Mouse (Mus musculus): ENCODE measurements around the gene Slc5a5.

Slc5a5 gene

DNA sequence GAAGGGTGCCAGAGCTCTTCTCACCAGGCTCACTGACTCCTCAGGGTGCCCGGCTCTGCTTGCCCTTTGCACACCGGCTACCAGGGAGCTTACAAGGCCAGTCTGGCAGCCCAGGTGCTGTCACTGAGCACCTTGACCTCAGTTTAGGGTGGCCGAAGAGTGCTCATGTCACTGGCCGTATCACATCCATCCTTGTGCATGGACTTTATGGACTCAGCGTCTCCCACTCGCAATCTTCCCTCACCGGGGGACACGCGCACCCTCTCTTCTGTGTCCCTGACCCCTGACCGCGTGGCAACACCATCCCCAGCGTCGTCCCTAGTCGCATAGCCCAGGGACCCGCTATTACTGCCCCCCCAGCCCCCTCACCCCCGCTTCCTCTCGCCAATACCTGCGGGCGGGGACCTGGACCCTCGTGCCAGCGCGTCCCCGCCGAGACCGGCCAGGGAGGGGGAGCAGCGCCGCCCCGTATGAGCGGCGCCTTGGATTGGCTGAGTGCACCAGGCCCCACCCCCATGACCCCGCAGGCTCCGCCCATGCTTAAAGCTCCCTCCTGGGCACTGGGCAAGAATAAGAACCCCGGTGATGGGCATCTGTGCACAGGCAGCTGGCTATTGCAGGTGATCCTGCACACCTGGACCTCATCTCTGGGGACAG lies 35.9 kb downstream of the Slc5a5 start:
- DNase-seq (ENCODE audit: low spot score in 2 of 2), result peak; percentile 68 to 74

DNA sequence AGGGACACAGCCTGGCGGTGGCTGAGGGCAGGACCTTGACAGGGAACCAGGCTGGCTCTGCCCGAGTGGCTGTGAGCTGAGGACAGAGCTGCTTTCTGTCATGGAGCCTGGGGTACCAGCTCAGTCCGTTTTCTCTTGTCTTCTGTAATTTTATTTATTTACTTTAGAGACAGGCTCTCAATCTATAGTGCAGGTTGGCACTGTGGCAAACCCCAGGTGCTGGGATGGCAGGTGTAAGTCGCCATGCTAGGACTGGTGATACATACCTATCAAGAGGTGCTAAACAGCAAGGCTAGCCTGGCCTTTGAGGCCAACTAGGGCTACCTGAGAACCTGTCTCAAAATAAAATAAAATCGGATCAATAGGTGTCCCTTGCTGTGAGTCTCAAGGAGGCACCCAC lies 36.5 kb downstream of the Slc5a5 start:
- no peak for DNase-seq (ENCODE audit: low spot score in 2 of 2)

DNA sequence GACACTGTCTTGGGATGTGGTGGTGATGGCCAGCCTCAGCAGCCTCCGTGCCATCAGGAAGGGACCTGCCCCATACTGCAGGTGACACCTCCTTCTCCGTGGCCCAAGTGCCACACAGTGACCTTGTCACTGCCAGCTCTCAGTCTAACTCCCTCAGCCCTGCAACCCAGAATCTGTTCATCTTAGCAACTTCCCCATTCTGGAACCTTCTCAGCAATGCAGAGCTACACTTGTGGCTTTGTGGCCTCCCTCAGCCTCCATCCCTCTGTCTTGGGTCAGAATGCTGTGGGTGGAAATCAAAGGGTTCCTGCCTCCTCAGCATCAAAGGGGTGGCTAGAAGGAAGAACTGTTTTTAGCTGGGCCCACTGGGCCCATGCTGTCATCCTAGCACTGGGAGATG lies 38.7 kb downstream of the Slc5a5 start:
- no peak for DNase-seq (ENCODE audit: low spot score in 2 of 2)

DNA sequence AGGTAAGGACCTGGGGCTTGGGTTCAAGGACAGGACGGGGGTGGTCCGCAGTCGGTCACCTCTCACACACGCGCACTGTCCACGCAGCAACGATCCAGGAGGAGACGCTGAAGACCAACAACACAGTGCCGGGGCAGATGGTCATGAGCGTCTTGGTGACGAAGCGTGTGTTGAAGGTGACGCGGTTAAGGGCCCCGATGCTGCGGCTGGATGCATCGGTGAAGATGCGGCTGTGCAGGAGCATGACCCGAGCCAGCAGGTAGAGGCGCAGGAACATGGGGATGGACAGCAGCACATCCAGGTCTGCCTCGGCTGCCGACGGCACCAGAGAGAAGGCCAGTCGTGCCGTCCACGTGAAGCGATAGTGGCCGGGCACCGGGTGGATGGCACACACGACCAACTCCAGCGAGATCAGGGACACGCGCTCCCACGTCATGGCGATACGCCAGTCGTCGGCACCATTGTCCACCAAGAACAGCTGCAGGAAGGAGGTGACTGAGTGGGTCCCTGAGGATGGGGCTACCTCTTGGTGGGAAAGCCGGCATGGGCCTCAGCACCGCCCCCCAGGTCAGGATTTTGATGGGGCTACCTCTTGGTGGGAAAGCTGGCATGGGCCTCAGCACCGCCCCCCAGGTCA lies 39.8 kb downstream of the Slc5a5 start:
- DNase-seq (ENCODE audit: low spot score in 2 of 2), result no peak

DNA sequence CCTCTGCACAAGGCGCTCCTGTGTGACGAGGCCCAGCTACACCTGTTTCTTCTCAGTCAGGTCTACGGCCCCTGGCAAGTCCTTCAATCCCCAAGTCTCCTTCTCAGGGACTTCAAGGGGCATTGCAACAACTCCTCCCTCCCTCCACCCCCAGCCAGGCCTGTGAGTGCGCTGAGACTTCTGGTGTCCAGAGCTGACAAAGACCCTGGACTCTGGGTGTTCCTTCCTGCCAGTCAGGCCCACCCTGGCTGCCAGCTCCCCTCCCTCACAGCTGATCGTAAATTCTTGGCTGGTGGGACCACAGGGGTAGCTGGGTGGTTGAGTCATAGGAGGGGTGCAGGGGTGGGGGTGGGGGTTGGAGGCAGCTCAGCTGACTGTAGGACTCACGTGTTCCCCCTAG lies 40.7 kb downstream of the Slc5a5 start:
- no peak for DNase-seq (ENCODE audit: low spot score in 2 of 2)

DNA sequence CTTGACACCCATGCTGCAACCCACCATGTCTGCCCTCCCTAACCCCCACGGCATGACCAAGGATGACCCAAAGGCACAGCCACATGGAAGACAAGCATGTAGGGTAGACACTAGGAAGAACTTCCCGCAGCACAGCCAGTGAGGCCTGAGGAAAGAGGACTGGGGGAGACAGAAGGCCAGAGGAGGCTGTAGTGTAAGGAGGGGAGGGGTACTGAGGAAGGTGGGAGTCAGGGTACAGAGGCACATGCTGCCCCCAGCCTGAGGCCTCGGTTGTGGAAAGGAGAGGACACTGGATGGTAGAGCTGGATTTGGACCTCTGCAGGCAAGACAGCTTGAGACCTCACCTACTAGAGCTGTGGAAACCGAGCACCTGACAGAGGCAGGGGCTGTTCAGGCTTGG lies 41.6 kb downstream of the Slc5a5 start:
- DNase-seq (ENCODE audit: low spot score in 2 of 2), result no peak

DNA sequence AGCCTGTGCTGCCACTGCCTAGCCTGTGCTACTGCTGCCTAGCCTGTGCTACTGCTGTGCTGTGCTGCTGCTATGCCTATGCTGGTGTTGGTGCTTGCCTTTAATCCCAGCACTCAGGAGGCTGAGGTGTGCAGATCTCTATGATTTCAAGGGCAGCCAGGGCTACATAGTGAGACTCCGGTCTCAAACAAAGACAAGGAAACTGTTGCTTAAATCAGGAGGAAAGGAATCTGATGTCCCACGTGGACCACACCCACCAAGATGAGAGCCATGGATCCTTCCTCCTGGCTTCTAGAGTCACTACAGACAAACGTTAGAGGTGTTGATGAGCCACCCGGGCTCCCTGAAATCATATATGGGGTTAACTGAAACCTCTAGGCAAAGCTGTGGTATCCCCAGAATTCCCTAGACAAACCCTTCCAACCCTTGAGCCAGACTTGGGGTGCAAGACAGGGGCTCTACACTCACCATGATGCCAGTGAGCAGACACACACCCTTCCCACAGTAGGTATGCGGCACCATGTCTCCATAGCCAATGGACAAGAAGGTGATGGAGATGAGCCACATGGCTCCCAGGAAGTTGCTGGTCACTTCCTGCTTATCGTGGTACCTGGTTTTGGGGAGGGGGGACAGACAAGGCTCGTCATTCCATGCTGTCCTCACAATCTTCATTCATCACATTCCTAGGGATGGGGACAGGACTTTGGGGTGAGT lies 42.3 kb downstream of the Slc5a5 start:
- no peak for DNase-seq (ENCODE audit: low spot score in 2 of 2)

DNA sequence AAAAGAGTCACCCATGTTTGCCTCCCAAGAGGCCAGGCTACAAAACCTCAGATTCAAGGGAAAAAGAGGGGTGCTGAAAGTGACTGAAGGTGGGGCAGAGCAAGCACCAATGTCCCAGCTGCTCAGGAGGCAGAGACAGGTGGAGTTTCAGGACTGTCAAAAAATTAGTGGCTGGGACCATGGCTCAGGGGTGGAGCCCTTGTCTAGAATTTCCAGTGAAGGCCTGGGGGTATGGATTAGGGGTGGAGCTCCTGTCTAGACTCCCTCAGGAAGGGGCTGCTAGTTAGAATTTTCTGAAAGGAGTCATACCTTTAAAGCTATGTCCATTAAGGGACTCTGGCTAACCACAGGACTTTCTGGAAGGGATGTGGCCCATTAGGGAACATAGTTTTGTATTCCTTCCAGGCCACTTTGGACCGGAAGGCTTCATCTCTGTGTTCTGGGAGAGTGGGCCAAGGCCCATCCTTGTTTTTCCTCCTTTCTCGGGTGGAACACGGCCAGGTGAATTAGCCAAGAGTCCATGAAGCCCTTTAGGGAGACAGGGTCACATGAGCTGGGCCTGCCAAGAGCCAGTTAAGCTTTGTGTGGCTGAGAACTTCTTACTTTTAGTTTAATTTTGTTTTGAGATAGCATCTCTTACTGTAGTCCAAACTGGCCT lies 43.1 kb downstream of the Slc5a5 start:
- DNase-seq (ENCODE audit: low spot score in 2 of 2), result peak; percentile 69 to 81

DNA sequence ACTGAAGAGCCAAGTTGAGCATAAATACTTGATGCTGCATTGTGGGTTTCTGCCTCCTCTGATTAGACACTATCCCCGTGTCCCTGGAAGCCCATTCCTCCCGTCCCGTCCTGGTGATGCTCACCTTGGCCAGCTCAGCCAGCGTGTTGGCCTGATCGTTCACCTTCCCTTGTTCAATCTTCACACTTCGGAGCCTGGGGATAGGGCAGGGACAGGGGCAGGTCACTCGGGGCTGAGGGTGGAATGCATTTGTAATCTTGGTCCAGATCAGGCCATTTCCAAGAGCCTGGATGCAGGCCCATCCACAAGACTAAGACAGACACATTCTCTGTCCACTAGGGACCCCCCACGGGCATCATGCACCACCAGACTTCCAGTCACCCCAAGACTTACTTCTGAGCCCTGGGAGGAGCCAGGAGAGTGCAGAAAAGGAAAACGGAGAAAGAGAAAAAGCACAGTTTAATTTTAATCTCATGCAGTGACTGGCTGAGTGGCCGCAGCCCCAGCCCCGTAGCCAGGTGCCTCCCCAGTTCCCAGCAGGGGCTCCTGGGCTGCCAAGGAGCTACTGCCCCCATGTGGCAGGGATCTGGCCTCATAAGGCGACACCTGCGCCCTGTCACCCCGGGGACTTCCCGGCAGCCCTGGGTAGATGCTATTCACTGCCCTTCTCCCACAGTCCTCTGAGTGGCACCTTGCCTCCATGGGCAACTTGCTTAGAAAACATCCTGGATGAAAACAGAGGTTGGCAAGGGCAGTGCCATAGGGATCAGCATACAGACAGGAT lies 46.0 kb downstream of the Slc5a5 start:
- DNase-seq (ENCODE audit: low spot score in 2 of 2), result no peak

DNA sequence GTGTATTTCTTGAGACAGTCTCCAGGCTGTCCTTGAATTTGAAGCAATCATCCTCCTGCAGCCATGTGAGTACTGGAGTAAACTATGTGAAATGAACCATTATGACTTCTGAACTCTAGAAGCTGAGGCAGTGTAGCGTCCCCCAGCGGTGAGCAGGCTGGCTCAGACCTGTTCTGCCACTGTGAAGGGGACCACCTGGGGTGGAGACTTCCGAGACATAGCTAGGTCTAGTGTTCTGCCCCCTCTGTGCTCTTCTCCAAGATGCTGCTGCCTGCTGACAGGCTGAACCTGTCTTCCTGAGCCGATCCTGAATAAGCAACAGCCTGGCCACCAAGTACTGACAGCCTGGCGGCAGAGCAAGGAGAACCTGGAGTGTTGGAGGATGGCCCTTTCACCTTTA lies 47.4 kb downstream of the Slc5a5 start:
- DNase-seq (ENCODE audit: low spot score in 2 of 2), result no peak

DNA sequence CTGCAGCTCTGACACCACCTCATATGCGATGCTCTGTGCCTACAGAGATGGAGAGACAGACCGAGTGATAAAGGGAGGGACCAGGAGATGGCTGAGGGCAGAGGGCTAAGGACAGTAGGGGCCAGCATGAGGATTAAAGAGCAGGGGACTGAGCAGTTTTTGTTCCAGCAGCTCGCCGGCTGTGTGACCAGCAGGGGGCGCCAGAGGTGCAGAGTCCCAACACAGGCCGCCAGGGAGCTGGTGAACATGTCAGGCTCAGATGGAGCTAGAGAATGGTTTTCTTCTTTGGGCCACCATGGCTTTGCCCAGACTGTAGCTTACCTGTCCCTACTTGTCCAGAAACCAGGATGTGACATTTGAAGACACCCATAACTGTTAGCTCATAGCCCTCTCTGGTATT lies 48.0 kb downstream of the Slc5a5 start:
- DNase-seq (ENCODE audit: low spot score in 2 of 2), result peak; percentile 67 to 84

DNA sequence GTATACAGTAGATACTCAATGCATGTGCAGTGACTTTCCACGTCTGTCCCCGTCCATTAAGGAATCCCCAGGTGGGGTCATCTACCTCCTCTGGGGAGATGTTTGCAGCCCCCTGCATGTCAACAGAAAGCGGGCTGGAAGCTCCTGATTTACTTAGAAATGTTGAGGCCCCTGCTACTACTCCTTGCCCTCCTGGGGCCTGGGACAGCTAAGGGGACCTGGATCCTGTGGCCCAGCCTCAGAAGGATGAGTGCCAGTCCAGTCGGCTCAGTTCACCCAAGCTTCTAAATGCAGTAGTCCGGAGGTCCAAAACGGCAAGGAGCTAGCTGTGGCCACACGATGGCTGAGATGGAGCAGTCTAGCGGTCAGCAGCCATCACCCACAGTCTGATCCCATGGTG lies 48.6 kb downstream of the Slc5a5 start:
- DNase-seq (ENCODE audit: low spot score in 2 of 2), result no peak

DNA sequence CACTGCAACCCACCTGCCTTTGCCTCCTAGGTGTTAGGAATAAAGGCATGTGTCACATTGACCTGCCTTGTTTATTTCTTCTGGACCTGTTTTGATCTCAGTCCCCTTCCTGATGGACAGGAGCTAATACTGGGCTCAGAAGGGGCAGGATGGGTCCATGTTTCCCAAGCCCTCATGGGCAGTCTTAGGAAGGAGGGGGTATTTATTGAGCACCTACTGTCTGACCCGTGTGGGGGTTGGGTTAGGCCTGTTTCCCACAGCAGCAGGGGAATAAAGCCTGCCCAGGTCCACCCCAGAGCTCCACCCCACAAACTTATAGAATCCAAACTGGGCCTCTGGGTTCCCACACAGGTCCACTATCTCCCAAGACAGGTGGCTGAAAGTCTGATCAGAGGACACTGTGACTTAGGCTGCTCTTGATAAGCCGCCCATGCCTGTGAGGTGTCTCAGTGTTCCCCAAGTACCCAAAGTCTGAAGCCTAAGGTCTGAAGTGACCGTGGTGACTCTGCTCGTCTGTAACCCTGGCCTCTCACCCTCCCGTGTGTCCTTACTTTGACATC lies 49.3 kb downstream of the Slc5a5 start:
- no peak for DNase-seq (ENCODE audit: low spot score in 2 of 2)

DNA sequence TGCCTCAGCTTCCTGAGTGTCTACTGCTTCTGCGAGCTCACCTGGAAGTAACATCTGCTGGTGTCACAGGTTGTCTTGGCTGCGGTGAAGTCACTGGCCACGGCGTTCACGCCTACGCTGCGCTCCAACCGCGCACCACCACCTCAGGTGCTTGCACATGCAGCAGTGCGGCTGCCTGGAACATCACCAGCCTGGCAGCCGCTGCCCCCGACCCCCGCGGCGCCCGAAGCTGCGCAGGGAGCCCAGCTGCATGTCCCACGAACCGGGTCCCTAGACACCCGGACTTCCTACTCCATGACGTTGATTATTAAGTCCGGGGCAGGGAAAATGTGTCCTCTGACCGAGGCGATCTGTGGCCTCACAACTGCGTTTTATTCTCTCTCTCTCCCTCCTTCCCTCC lies 50.1 kb downstream of the Slc5a5 start:
- no peak for DNase-seq (ENCODE audit: low spot score in 2 of 2)

DNA sequence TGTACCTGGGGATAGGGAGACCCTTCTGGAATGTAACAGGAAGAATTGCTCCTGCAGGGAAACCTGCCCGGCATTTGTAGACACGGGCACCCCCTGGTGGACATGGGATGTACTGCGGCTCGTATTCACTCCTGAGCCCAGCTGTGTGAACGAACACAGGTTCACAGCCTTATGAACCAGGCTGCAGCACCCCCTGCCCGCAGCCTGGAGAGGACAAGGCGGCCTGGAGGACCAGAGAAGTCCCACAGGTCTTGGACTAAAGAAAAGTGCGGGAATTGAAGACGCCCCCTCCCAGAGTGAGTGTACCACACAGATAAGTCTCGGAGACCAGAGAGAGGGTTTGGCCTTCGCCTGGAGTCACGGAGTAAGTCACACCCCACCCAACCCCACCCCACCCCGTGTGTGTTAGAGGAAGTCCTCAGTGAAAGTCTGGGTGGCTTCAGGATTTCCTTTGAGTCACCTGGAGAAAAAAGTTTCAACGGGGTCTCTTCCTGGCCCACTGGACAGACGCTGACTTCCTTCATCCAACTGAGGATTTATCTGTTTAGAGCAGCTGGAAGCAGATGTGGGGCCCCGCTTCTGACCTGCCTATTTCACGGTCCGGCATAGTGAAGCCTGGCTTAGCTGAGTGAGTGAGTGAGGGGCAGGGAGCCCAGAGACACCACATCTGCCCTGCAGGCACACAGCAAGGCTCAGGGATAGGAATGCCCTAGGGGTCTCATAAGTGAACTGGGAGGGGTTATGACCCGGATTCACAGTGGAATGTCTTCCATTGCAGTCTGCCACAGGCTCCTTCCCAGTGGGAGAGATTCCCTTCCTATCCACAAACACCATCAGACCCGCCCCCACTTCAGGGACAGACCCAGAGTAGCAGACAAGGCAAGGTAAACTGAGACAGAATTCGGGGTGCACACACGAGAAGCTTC lies 51.1 kb downstream of the Slc5a5 start:
- peak; percentile 73 to 89 for DNase-seq (ENCODE audit: low spot score in 2 of 2)

DNA sequence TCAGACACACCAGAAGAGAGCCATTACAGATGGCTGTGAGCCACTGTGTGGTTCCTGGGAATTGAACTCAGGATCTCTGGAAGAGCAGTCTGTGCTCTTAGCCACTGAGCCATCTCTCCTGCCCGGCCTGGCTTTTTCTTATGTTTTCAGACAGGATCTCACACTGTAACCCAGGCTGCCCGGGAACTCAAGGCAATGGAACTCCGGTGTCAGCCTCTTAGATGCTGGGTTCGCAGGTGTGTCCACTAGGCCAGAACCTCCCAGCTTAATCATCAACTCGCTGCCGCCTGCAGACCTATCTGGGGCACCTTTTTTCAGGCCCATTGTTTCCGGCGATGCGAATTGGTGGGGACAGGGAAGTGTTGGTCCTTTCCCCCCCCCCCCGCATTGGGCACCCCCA lies 52.0 kb downstream of the Slc5a5 start:
- no peak for DNase-seq (ENCODE audit: low spot score in 2 of 2)

DNA sequence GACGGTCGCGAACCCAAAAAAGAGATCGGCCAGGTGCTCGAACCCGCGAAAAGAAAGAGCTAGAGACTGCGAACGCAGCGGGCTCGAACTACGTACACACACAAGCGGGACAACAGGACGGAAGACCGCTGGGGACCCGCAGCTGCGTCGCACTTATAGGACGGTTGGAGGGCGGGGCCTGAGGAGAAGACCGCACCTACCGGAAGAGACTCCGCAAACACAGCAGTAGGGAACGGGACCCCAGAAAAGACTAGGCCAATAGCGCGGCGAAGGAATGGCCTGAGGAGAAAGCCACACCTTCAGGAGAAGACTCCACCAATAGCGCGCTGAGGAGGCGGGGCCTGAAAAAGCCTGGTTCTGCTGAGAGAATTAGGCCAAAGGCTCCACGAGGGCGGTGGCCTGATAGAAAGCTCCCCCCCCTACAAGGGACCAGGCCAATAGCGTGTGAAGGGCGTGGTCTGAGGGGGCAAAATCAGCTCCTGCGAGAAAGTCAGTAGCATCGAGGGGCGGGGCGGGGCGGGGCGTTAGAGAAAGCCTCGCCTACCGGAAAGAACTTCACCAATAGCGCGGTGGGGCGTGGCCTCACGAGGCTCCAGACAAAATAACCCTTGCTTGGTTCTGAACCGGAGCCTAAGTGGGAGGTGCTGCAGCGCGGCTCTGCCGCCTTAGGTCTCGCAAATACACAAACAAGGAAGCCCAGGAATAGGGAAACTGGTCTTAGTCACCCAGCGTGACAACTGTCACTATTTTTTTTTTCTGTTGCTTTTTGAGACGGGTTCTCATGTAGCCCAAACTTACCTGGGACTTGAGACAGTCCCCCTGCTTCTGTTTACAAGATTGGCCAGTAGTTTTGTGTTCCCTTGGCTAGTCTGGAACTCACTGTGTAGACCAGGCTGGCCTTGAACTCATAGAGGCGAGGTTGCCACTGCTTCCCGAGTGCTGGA lies 52.9 kb downstream of the Slc5a5 start, which contains the start of gene Arrdc2:
Gene Arrdc2, minus strand, starts transcription at position 313 of the 944 bp plus-strand sequence.
- DNase-seq (ENCODE audit: low spot score in 2 of 2), result peak; percentile 100

DNA sequence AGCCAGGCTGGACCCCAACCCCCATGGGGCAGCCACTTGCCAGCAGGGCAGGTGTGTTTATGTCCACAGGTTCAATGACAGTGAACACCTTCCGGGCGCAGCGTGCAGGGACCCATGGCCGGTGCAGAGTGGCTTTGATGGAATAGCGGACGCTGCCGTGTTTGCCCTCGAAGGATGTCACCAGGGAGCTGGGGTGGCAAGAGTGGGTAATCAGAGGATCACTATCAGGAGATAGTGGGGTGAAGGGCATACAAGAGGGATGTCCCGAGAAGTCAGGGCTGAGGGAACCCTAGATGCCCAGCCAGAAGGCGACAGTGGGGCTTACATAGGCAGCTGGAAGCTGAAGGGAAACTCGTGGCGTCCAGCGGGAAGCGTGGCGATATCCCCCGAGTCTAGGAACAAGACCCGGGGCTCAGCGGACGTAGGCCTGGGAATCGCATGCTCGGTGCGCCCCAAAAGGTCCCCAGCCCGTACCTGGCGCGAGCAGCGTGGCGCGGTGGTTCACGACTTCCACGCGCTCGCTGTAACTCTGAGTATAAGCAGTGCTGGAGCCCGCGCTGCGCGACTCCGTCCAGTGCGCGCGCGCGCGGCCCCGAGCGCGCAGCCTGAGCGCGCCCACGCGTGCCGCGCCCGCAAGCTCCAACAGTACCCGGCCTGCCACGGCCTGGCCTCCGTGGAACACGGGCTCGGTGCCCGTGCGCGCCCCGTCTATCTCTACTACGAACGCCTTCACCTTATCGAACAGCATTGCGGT lies 53.7 kb downstream of the Slc5a5 start:
- DNase-seq (ENCODE audit: low spot score in 2 of 2), result peak in 1 of 2 experiments; percentile 44
